Mouse (Mus musculus) hindbrain, embryonic 13.5 days (tissue): ENCODE measurements around the gene Hsf2bp. TPM values are rescaled to one million over a fixed set of nuclear protein-coding genes. Genes with fewer than 3 reads are reported as not detected.

Experiments used
- ATAC-seq: fragments of 200-750 bp; cut with Nextera tagmentation; 2 replicates; pipeline ENCODE4 v1.8.0; 2017; ENCODE audit warnings: moderate TSS enrichment; ENCODE audit not compliant: low FRiP score
- H3K27ac ChIP-seq: fragments of 300-500 bp; sonication (generic); 2 replicates; pipeline ENCODE4 v1.5.1; 2015; ENCODE audit warnings: inconsistent platforms, mild to moderate bottlenecking, moderate library complexity
- H3K27me3 ChIP-seq: fragments of 300-500 bp; sonication (generic); 2 replicates; pipeline ENCODE4 v1.6.1; 2015; ENCODE audit warnings: mild to moderate bottlenecking, inconsistent platforms
- H3K36me3 ChIP-seq: fragments of 300-500 bp; sonication (generic); 2 replicates; pipeline ENCODE4 v1.6.1; 2015; ENCODE audit warnings: mild to moderate bottlenecking, inconsistent platforms
- H3K4me1 ChIP-seq: fragments of 300-500 bp; sonication (generic); replicated peaks from 2 replicates; pipeline ENCODE4 v1.6.1; 2015; ENCODE audit warnings: inconsistent platforms
- H3K4me2 ChIP-seq: fragments of 300-500 bp; sonication (generic); 2 replicates; pipeline ENCODE4 v1.6.1; 2015; ENCODE audit warnings: inconsistent platforms, mild to moderate bottlenecking, moderate library complexity
- H3K4me3 ChIP-seq: fragments of 300-500 bp; sonication (generic); 2 replicates; pipeline ENCODE4 v1.5.1; 2015; ENCODE audit warnings: mild to moderate bottlenecking, inconsistent platforms
- H3K9ac ChIP-seq: fragments of 300-500 bp; sonication (generic); 2 replicates; pipeline ENCODE4 v1.6.1; 2015; ENCODE audit warnings: mild to moderate bottlenecking, inconsistent platforms
- H3K9me3 ChIP-seq: fragments of 300-500 bp; sonication (generic); 2 replicates; pipeline ENCODE4 v1.6.1; 2016; ENCODE audit warnings: inconsistent platforms
- WGBS: fragments of 180-500 bp; shearing (Covaris S2); methylation state at CpG from one replicate; pipeline ENCODE4 v1.1.7; 2015; 5-methylcytosine and 5-hydroxymethylcytosine counted together
- polyA plus RNA-seq: library from polyadenylated mRNA; unstranded; fragments of >200 nt; fragmentation: Nextera tagmentation; extraction: Ambion mirVana; gene quantifications from 2 replicates; pipeline ENCODE4 v1.2.1, GENCODE M21; 2015

Gene Hsf2bp
- polyA plus RNA-seq, 1 experiment from 2014 or later = 0.70 TPM

- no peak for ATAC-seq
- no peaks in the 10 kb centered on the region for H3K27me3 ChIP-seq
- no peaks in the 10 kb centered on the region for H3K9me3 ChIP-seq
- no peak overlapping the region for H3K4me2 ChIP-seq
- H3K36me3 ChIP-seq = no peaks in the 10 kb centered on the region
- H3K4me1 ChIP-seq = no peaks in the 10 kb centered on the region
- 74% methylated on average over 10 of the region's 10 CpGs for WGBS
- H3K27ac ChIP-seq = no peak overlapping the region
- no peak overlapping the region for H3K9ac ChIP-seq
- no peak overlapping the region for H3K4me3 ChIP-seq
These were observed 130.3 kb downstream of the Hsf2bp start for GRCm38 (mm10) chr17:31905791-31906211.

GRCm38 (mm10) chr17:31905201-31905790 lies 130.9 kb downstream of the Hsf2bp start:
- Histone ChIP-seq H3K4me2 (no peak overlapping the region), H3K9me3 (no peaks in the 10 kb centered on the region), H3K27ac (0 out of 2 replicates have a peak overlapping the region, but pooled peaks have one; percentile 23), H3K27me3 (no peaks in the 10 kb centered on the region), H3K9ac (no peak overlapping the region), H3K4me1 (no peaks in the 10 kb centered on the region), H3K4me3 (no peak overlapping the region), H3K36me3 (no peaks in the 10 kb centered on the region)
- 84% methylated on average over 9 of the region's 9 CpGs for whole genome bisulfite sequencing
- no peak for ATAC-seq

GRCm38 (mm10) chr17:31904036-31904435 lies 132.1 kb downstream of the Hsf2bp start:
- Histone ChIP-seq H3K27me3 (no peaks in the 10 kb centered on the region), H3K4me1 (no peaks in the 10 kb centered on the region), H3K4me3 (no peak overlapping the region), H3K4me2 (no peak overlapping the region), H3K9ac (no peak overlapping the region), H3K27ac (no peak overlapping the region), H3K36me3 (no peaks in the 10 kb centered on the region), H3K9me3 (no peaks in the 10 kb centered on the region)
- ATAC-seq = no peak
- WGBS = 77% methylated on average over 7 of the region's 7 CpGs

GRCm38 (mm10) chr17:31902630-31903198 lies 133.4 kb downstream of the Hsf2bp start:
- Histone ChIP-seq H3K27me3 (no peaks in the 10 kb centered on the region), H3K4me2 (no peak overlapping the region), H3K4me3 (no peak overlapping the region), H3K9ac (no peak overlapping the region), H3K27ac (no peak overlapping the region), H3K9me3 (no peaks in the 10 kb centered on the region), H3K4me1 (no peaks in the 10 kb centered on the region), H3K36me3 (no peaks in the 10 kb centered on the region)
- 76% methylated on average over 3 of the region's 3 CpGs for WGBS
- ATAC-seq = no peak

GRCm38 (mm10) chr17:31901461-31902204 lies 134.5 kb downstream of the Hsf2bp start:
- H3K9me3 ChIP-seq = no peaks in the 10 kb centered on the region
- no peak overlapping the region for H3K4me3 ChIP-seq
- no peak overlapping the region for H3K9ac ChIP-seq
- no peaks in the 10 kb centered on the region for H3K4me1 ChIP-seq
- H3K36me3 ChIP-seq = no peaks in the 10 kb centered on the region
- H3K27me3 ChIP-seq = no peaks in the 10 kb centered on the region
- no peak overlapping the region for H3K4me2 ChIP-seq
- no peak for ATAC-seq
- H3K27ac ChIP-seq = no peak overlapping the region
- 81% methylated on average over 11 of the region's 11 CpGs for WGBS

- H3K36me3 ChIP-seq = no peaks in the 10 kb centered on the region
- H3K4me3 ChIP-seq = no peak overlapping the region
- no peaks in the 10 kb centered on the region for H3K9me3 ChIP-seq
- no peaks in the 10 kb centered on the region for H3K27me3 ChIP-seq
- no peak overlapping the region for H3K9ac ChIP-seq
- no peak overlapping the region for H3K4me2 ChIP-seq
- no peak overlapping the region for H3K27ac ChIP-seq
- H3K4me1 ChIP-seq = no peaks in the 10 kb centered on the region
- 66% methylated on average over 5 of the region's 5 CpGs for WGBS
- no peak for ATAC-seq
These were observed 137.2 kb downstream of the Hsf2bp start for GRCm38 (mm10) chr17:31898941-31899340.

GRCm38 (mm10) chr17:31897186-31897793 lies 138.9 kb downstream of the Hsf2bp start:
- Histone ChIP-seq H3K36me3 (no peaks in the 10 kb centered on the region), H3K9ac (no peak overlapping the region), H3K9me3 (no peaks in the 10 kb centered on the region), H3K4me3 (no peak overlapping the region), H3K4me1 (peaks cover 8% of the 10 kb centered on the region), H3K27ac (no peak overlapping the region), H3K27me3 (no peaks in the 10 kb centered on the region), H3K4me2 (no peak overlapping the region)
- ATAC-seq = no peak
- WGBS = 89% methylated on average over 4 of the region's 4 CpGs

GRCm38 (mm10) chr17:31896751-31897150 lies 139.4 kb downstream of the Hsf2bp start:
- H3K4me1 ChIP-seq = peaks cover 8% of the 10 kb centered on the region
- no peaks in the 10 kb centered on the region for H3K9me3 ChIP-seq
- H3K4me3 ChIP-seq = no peak overlapping the region
- 80% methylated on average over 3 of the region's 3 CpGs for WGBS
- no peaks in the 10 kb centered on the region for H3K27me3 ChIP-seq
- ATAC-seq = no peak
- H3K27ac ChIP-seq = no peak overlapping the region
- H3K9ac ChIP-seq = no peak overlapping the region
- H3K36me3 ChIP-seq = no peaks in the 10 kb centered on the region
- no peak overlapping the region for H3K4me2 ChIP-seq

- Histone ChIP-seq H3K36me3 (no peaks in the 10 kb centered on the region), H3K9ac (no peak overlapping the region), H3K27me3 (no peaks in the 10 kb centered on the region), H3K4me1 (peaks cover 12% of the 10 kb centered on the region), H3K9me3 (no peaks in the 10 kb centered on the region), H3K27ac (no peak overlapping the region), H3K4me3 (no peak overlapping the region), H3K4me2 (no peak overlapping the region)
- ATAC-seq = no peak
- WGBS = 95% methylated on average over 7 of the region's 7 CpGs
These were observed 139.8 kb downstream of the Hsf2bp start for GRCm38 (mm10) chr17:31896311-31896710.

Other genes with a start within 250 kb of the Hsf2bp start
- gene Sik1, start 180.5 kb downstream of the Hsf2bp start, polyA plus RNA-seq = 20.1 and 23.4 TPM in 2 replicates
- 36.2 and 39.5 TPM in 2 replicates for gene Rrp1b, start 249 bp downstream of the Hsf2bp start, polyA plus RNA-seq
- 8.2 and 8.6 TPM in 2 replicates for gene Notch3, start 130.5 kb upstream of the Hsf2bp start, polyA plus RNA-seq
- gene Ephx3, start 153.2 kb upstream of the Hsf2bp start, polyA plus RNA-seq = 0.10 and 0.23 TPM in 2 replicates
- 81.8 and 83.9 TPM in 2 replicates for gene Brd4, start 248.4 kb upstream of the Hsf2bp start, polyA plus RNA-seq